Mouse (Mus musculus) neural tube, embryonic 12.5 days (tissue): Measurements from ENCODE around the gene Hpdl. TPM values are rescaled to one million over a fixed set of nuclear protein-coding genes. Genes with fewer than 3 reads are reported as not detected.

Experiments used
- ATAC-seq: fragments of 200-750 bp; cut with Nextera tagmentation; 2 replicates; pipeline ENCODE4 v1.8.0; 2017; ENCODE audit warnings: low read depth, mild to moderate bottlenecking, moderate TSS enrichment, moderate library complexity; ENCODE audit not compliant: low FRiP score
- H3K27ac ChIP-seq: fragments of 300-500 bp; sonication (generic); 2 replicates; pipeline ENCODE4 v1.5.1; 2016
- H3K27me3 ChIP-seq: fragments of 300-500 bp; sonication (generic); replicated peaks from 2 replicates; pipeline ENCODE4 v1.6.1; 2016; ENCODE audit warnings: mild to moderate bottlenecking
- H3K36me3 ChIP-seq: fragments of 300-500 bp; sonication (generic); 2 replicates; pipeline ENCODE4 v1.6.1; 2016; ENCODE audit warnings: mild to moderate bottlenecking
- H3K4me1 ChIP-seq: fragments of 300-500 bp; sonication (generic); 2 replicates; pipeline ENCODE4 v1.6.1; 2016
- H3K4me2 ChIP-seq: fragments of 300-500 bp; sonication (generic); replicated peaks from 2 replicates; pipeline ENCODE4 v1.6.1; 2016; ENCODE audit warnings: mild to moderate bottlenecking
- H3K4me3 ChIP-seq: fragments of 300-500 bp; sonication (generic); 2 replicates; pipeline ENCODE4 v1.5.1; 2016
- H3K9ac ChIP-seq: fragments of 300-500 bp; sonication (generic); 2 replicates; pipeline ENCODE4 v1.6.1; 2016; ENCODE audit warnings: mild to moderate bottlenecking
- H3K9me3 ChIP-seq: fragments of 300-500 bp; sonication (generic); 2 replicates; pipeline ENCODE4 v1.6.1; 2016; ENCODE audit warnings: mild to moderate bottlenecking
- WGBS: fragments of 180-500 bp; shearing (Covaris S2); methylation state at CpG from one replicate; pipeline ENCODE4 v1.1.7; 2016; 5-methylcytosine and 5-hydroxymethylcytosine counted together
- polyA plus RNA-seq: library from polyadenylated mRNA; unstranded; fragments of >200 nt; fragmentation: Nextera tagmentation; extraction: Ambion mirVana; gene quantifications from 2 replicates; pipeline ENCODE4 v1.2.1, GENCODE M21; 2016

Gene Hpdl
- polyA plus RNA-seq, 1 experiment from 2014 or later, result 1.6 TPM

DNA sequence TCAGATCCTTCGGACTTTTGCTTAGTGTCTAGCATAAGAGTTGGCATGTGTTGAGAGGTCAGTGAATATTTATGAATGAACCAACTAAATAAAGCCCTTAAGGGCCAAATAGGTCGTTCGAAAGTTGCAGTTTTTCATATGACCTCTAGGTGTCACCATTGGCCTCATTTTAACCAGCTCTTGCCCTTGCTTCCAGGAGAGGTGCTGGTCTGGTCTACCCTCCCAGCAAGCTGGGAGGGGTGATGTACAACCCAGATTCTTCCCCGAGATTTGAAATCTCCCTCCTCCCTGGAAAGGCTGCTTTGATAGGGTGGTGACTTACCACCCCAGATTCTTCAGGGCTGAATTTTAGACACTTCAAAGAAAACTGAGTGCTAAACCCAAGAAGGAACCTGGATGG, 6.3 kb upstream of the Hpdl start:
- no peak overlapping the region for H3K27ac ChIP-seq
- peaks cover 26% of the 10 kb centered on the region; the same call in 1 of the 2 replicates for H3K4me1 ChIP-seq
- ATAC-seq, result no peak
- no peak overlapping the region for H3K9ac ChIP-seq
- no peaks in the 10 kb centered on the region for H3K36me3 ChIP-seq
- no peak overlapping the region for H3K4me3 ChIP-seq
- WGBS, result under 1% methylated on average over 4 of the region's 4 CpGs
- H3K27me3 ChIP-seq, result no peaks in the 10 kb centered on the region
- no peak overlapping the region for H3K4me2 ChIP-seq
- no peaks in the 10 kb centered on the region for H3K9me3 ChIP-seq

DNA sequence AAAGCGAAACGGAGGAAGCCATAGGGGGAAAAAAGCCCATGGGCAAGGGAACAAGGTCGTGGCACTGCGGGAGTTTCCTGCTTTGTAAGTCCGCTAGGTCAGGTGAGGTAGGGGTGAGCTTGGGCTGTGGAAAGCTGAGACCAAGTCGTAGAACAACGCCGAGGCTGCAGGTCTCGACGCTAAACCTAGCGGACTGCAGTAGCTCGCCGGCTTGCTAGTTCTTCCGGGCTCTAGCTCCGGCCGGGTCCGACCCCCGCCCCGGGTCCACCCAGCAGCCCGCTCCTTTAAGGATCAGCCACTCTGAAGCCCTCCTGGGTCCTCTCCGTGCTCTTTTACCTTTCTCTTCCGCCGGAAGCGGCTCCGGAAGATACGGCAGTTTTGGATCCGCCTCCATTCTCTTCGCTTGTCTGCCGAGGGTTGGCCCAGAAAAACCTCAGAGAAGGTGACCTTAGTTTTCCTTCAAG, 3.1 kb upstream of the Hpdl start:
- H3K36me3 ChIP-seq, result no peaks in the 10 kb centered on the region
- H3K27me3 ChIP-seq, result peaks cover 16% of the 10 kb centered on the region
- peak overlapping the region; percentile 70 for H3K9ac ChIP-seq
- H3K27ac ChIP-seq, result no peak overlapping the region
- peak; percentile 22; the same call in 1 of the 2 replicates for ATAC-seq
- 1% methylated on average over 29 of the region's 29 CpGs for WGBS
- H3K4me1 ChIP-seq, result peaks cover 21% of the 10 kb centered on the region
- peak overlapping the region; percentile 54 for H3K4me3 ChIP-seq
- peak overlapping the region; percentile 77 for H3K4me2 ChIP-seq
- H3K9me3 ChIP-seq, result no peaks in the 10 kb centered on the region

DNA sequence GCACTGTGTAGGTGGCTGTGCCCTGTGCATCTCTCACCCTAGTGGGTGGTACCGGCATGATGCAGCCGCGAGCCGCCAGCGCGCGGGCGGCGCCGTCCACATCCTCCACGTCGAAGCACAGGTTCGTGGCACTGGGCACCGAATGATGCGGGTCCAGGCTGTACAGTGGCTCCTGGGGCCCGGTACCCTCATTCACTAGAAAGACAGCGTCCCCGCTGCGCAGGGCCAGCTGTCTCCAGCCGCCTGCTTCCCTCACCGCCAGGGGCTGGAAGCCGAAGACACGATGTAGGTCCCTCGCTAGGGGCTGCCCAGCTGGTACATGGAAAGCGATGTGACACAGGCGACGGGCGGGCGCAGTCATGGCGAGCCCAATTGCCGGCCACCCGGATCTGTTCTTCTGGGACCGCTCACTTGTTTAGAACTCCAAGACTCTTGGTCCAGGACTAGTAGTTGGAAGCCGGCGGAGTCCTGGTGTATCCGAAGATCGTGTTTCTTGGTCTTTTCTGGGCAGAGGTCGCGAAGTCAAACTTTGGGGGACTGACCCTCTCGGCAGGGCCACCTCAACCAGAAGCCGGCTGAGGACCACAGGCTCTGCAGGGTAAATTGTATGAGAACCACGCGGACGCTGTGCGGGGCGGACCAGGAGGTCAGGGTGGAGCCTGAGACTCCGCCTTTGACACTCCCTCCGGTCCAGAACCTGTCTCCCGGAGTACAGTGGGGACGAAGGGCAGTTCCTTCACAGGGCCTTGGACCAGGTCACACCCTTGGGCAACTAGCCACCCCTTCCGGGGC, 409 bp downstream of the Hpdl start:
- H3K27ac ChIP-seq, result no peak overlapping the region
- peaks cover 19% of the 10 kb centered on the region for H3K4me1 ChIP-seq
- peaks cover 20% of the 10 kb centered on the region for H3K36me3 ChIP-seq
- peak overlapping the region; percentile 89 for H3K4me2 ChIP-seq
- WGBS, result under 1% methylated on average over 51 of the region's 51 CpGs
- peaks cover 19% of the 10 kb centered on the region for H3K27me3 ChIP-seq
- peak overlapping the region; percentile 30 for H3K9ac ChIP-seq
- H3K4me3 ChIP-seq, result peak overlapping the region; percentile 43
- ATAC-seq, result peak; percentile 79
- no peaks in the 10 kb centered on the region for H3K9me3 ChIP-seq

DNA sequence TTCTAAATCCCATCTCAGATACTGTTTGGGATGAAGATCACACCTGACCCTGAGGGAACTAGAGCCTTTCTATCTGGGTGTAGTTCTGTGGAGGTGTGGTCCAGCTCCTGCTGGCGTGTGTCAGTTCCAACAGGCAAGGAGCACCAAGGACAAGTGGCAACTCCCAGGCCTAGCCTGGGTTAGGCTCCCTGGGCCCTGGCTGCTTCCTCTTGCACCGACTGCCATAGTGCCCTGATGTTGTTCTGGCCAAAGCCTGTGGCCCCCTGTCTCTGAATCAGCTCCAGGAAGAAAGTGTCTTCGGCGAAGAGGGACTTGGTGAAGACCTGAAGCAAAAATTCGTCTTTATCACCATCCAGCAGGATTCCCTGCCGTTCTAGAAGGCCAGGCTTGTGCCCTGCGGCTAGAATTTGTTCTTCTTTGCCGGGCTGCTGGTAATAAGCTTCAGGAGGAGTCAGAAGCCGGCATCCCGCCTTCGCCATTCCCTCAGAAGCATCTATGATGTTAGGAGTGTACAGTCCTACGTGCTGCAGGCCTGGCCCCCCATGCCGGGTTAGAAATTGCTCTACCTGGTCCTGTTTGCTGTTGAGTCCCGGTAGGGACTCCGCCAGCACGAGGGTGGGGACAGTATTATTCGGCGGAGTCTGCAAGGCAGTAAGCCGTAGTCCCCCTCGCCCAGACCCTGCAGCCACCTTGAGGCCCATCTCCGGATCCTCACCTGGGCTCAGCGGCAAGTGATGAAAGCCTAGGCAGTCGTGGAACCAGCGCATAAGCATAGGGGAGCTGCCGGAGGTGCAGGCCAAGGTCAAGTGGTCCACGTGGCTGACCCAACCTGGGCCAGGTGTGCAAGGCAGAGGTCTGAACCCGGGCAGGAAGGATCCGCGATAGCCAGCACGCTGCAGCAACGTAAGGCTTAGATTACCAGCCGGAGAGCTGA, 1.3 kb downstream of the Hpdl start:
- ATAC-seq, result no peak
- Histone ChIP-seq H3K9me3 (no peaks in the 10 kb centered on the region), H3K4me3 (peak overlapping the region; percentile 43), H3K36me3 (peaks cover 20% of the 10 kb centered on the region), H3K27me3 (peaks cover 19% of the 10 kb centered on the region), H3K27ac (no peak overlapping the region), H3K4me2 (peak overlapping the region; percentile 89), H3K4me1 (peaks cover 14% of the 10 kb centered on the region), H3K9ac (peak overlapping the region; percentile 30)
- WGBS, result 22% methylated on average over 32 of the region's 32 CpGs

DNA sequence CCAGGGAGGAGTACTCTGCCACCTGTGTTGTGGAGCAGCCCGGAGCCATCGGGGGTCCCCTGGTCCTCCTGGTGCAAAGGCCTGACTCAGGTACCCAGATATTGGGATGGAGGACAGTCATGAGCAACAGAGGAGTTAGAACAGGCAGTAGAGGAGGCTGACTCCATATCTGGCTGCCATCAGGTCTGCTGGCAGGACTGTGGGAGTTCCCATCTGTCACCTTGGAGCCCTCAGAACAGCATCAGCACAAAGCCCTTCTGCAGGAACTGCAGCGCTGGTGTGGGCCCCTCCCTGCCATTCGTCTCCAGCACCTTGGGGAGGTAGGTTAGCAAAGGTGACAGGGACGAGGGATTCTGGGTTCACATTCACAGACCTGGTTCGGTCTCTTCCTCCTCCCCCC, 4.0 kb downstream of the Hpdl start:
- Histone ChIP-seq H3K9me3 (no peaks in the 10 kb centered on the region), H3K27me3 (peaks cover 19% of the 10 kb centered on the region), H3K4me3 (no peak overlapping the region), H3K36me3 (peaks cover 20% of the 10 kb centered on the region), H3K4me2 (no peak overlapping the region), H3K27ac (no peak overlapping the region), H3K9ac (no peak overlapping the region), H3K4me1 (peaks cover 6% of the 10 kb centered on the region)
- ATAC-seq, result no peak
- WGBS, result 93% methylated on average over 6 of the region's 6 CpGs

DNA sequence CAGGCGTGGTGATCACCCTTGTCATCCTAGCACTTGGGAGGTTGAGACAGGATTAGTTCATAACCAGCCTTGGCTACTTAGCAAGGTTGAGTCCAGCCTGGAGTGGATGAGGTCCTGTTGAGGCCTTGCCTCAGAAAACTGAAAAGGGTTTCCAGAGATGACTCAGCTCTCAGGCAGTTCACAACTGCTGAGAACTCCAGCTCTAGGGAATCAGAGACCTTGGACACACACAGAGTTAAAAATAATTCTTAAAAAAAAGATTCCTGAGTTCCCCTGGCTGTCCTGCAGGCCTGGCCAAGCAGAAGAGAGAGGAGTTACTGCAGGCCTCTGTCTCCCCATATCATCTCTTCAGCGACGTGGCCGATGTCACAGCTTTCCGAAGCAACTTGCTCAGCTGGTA, 6.2 kb downstream of the Hpdl start:
- Histone ChIP-seq H3K9me3 (no peaks in the 10 kb centered on the region), H3K36me3 (peaks cover 20% of the 10 kb centered on the region), H3K4me3 (no peak overlapping the region), H3K27ac (no peak overlapping the region), H3K4me1 (no peaks in the 10 kb centered on the region), H3K9ac (no peak overlapping the region), H3K4me2 (no peak overlapping the region), H3K27me3 (peaks cover 10% of the 10 kb centered on the region)
- WGBS, result 78% methylated on average over 5 of the region's 5 CpGs
- no peak for ATAC-seq

DNA sequence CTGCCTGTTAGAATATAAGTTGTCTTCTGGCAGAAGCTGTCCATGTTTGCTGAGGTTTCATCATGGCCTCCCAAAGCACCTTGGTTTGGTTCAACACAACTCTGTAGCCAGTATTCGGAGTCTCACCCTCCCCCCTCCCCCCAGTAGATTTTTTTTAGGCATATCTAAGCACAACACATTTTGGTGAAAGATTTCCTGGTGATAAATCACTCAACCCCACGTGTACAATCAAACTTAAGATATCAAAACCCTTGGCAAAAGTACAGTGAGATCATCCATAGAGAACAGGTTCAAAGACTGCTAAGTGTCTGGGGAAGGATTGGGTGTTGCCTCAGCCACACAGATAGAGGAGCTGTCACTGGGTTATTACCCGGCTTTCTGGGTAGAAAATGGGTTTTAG, 10.5 kb downstream of the Hpdl start:
- no peak for ATAC-seq
- no peaks in the 10 kb centered on the region for H3K36me3 ChIP-seq
- no peak overlapping the region for H3K27ac ChIP-seq
- H3K4me1 ChIP-seq, result peaks cover 9% of the 10 kb centered on the region; the same call in 1 of the 2 replicates
- 82% methylated on average over 3 of the region's 3 CpGs for WGBS
- H3K9ac ChIP-seq, result no peak overlapping the region
- no peak overlapping the region for H3K4me2 ChIP-seq
- H3K27me3 ChIP-seq, result no peaks in the 10 kb centered on the region
- H3K9me3 ChIP-seq, result no peaks in the 10 kb centered on the region
- no peak overlapping the region for H3K4me3 ChIP-seq

DNA sequence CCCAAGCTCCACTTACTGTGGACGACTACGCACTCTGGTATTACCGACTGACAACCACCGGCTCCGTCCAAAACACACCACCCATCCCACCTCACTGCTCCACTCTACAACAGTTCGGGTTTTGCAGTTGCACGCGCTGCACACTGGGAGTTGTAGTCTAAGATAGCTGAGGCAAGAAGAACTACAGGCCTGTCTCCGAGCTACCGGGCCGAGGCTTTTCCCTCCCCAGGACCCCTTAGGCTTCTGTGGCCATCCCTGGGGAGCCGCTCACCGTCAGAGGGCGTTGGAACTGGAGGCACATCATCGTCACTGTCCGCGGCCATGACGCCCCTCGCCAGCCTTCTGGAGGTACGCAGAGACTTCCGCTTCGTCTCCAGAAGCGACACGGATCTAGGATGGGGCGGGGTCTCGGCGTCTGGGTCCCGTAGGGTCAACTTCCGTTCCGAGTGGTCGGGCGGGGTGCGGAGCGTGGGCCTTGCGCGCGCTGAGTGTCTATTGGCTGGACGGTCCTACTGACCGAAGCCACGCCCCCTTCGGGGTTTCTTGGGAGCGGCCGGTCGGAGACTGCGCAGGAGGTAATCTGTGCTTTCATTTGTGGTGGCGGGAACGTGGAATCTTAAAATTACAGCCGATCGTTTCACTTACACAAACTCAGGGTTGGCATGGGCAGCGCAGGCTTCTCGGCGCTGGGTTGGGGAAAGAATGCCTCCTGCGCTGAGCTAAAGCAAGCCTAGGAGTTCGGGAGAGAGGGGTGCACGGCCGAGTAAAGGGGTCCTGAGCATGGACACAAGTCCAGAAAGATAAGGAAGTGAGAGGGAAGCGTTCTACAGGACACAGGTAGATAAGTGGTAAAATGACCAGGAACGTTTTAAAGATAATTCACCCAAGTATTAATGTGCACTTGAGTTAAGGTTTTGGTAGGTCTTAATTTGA, 14.0 kb downstream of the Hpdl start, which contains the start of the genes Toe1 and Mutyh:
Gene Toe1, minus strand, starts transcription at position 444 of the 933 bp plus-strand sequence.
Gene Mutyh, plus strand, starts transcription at position 527 of the 933 bp plus-strand sequence.
- Histone ChIP-seq H3K27ac (peak within 1 kb of the TSS; percentile 70), H3K9me3 (no peaks in the 10 kb centered on the region), H3K4me2 (peak within 1 kb of the TSS; percentile 67), H3K27me3 (no peaks in the 10 kb centered on the region), H3K9ac (peak within 1 kb of the TSS; percentile 72), H3K4me1 (peaks cover 9% of the 10 kb centered on the region; the same call in 1 of the 2 replicates), H3K36me3 (peaks cover 33% of the 10 kb centered on the region), H3K4me3 (peak within 1 kb of the TSS; percentile 75)
- peak; percentile 98 for ATAC-seq
- WGBS, result under 1% methylated on average over 58 of the region's 58 CpGs

DNA sequence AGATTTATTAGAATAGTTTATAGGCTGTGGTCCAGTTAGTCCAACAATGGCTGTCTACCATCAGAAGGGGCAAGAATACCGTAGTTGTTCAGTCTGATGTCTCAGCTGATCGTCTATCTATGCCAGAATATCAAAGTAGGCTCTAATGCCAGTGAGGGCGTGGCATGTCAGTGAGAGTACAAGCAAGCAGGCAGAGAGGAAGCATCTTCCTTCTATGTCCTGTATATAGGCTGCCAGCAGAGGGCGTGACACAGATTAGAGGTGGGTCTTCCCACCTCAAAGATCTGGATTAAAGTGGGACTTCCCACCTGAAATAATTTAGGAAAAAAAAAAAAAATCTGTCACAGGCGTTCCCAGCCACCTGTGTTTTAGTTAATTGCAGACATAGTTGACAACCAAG, 21.6 kb downstream of the Hpdl start:
- no peaks in the 10 kb centered on the region for H3K9me3 ChIP-seq
- no peaks in the 10 kb centered on the region for H3K27me3 ChIP-seq
- H3K4me1 ChIP-seq, result no peaks in the 10 kb centered on the region
- no peak overlapping the region for H3K4me2 ChIP-seq
- ATAC-seq, result no peak
- H3K4me3 ChIP-seq, result no peak overlapping the region
- H3K27ac ChIP-seq, result no peak overlapping the region
- peaks cover 32% of the 10 kb centered on the region for H3K36me3 ChIP-seq
- 47% methylated on average over 5 of the region's 5 CpGs for WGBS
- no peak overlapping the region for H3K9ac ChIP-seq

DNA sequence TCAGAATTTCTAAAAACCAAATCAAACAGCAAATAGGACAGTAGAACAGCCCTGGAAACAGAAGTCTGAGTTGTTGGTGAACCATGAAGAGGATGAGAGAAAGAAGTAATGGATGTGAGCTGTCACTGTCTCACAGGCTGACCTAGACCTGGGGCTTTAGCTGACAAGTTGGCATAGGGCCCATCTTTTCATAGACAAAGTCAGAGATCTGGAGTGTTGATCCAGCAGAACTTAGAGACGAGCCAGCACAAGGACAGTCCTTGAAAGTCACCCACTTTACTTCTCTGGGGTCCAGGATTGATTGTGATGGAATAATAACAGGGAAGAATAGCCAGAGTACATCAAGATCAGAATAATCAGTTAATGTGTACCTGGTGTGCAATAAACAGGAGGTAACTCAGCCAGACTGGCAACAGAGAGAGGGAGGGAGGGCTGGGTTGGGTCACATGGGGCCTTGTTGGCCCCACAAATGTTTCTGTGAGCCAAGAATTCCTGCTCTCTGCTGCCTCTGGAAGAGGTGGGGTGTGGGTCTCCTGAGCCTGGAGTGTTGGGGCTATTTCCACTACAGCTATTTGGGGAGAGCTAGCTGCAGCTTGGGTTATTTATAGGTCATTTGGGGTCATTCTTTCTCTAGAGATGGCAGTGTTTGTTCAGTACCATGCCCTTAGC, 24.9 kb downstream of the Hpdl start:
- WGBS, result 84% methylated on average over 1 of the region's 1 CpGs
- Histone ChIP-seq H3K4me3 (no peak overlapping the region), H3K4me2 (no peak overlapping the region), H3K4me1 (no peaks in the 10 kb centered on the region), H3K9ac (no peak overlapping the region), H3K27ac (no peak overlapping the region), H3K36me3 (peaks cover under 1% of the 10 kb centered on the region; the same call in 1 of the 2 replicates), H3K27me3 (no peaks in the 10 kb centered on the region), H3K9me3 (no peaks in the 10 kb centered on the region)
- no peak for ATAC-seq

DNA sequence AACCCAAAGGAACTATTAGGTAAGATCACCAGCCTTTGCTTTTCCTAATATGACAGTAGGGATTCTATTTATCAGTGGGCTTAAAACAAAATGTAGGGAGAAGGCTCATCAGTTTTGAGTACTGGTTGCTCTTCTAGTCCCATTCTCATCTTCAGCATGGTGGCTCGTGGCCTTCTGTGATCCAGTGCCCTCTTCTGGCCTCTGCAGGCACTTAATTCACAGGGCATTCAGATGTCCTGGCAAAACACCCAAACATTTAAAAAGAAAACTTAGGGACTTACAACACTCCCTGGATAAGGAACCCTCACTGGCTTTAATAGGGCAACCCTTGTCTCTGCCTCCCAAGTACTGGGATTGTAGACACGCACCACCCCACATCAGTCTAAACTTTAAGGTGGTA, 27.2 kb downstream of the Hpdl start:
- Histone ChIP-seq H3K4me3 (no peak overlapping the region), H3K4me1 (no peaks in the 10 kb centered on the region), H3K27ac (no peak overlapping the region), H3K36me3 (no peaks in the 10 kb centered on the region), H3K9me3 (no peaks in the 10 kb centered on the region), H3K27me3 (no peaks in the 10 kb centered on the region), H3K9ac (no peak overlapping the region), H3K4me2 (no peak overlapping the region)
- ATAC-seq, result no peak
- WGBS, result 83% methylated on average over 2 of the region's 2 CpGs
